Mouse (Mus musculus) inflammation-experienced regulatory T-cells, adult 6 months (primary cell): ENCODE data around the gene Slc1a5. TPM values are rescaled to one million over a fixed set of nuclear protein-coding genes. Genes with fewer than 3 reads are reported as not detected.

ENCODE experiments used
- ATAC-seq: one replicate; pipeline ENCODE4 v1.8.0; 2017
- polyA plus RNA-seq, 3 experiments: library from polyadenylated mRNA; unstranded; fragments of 100-300 nt; shearing (Covaris generic); gene quantifications; one replicate each; pipeline ENCODE4 v1.2.1; 2017

The Slc1a5 gene
- polyA plus RNA-seq, 3 experiments from 2014 or later: 134 to 155 (median 155) TPM

- no peak for ATAC-seq
These were observed 1.5 kb downstream of the Slc1a5 start for GRCm38 (mm10) chr7:16782555-16783125.

- ATAC-seq: peak; percentile 45
These were observed 2.1 kb downstream of the Slc1a5 start for GRCm38 (mm10) chr7:16783224-16783688.

- ATAC-seq: no peak
These were observed 2.7 kb downstream of the Slc1a5 start for GRCm38 (mm10) chr7:16783758-16784415.

GRCm38 (mm10) chr7:16784498-16784976, 3.4 kb downstream of the Slc1a5 start:
- no peak for ATAC-seq

GRCm38 (mm10) chr7:16785541-16786083, 4.5 kb downstream of the Slc1a5 start:
- no peak for ATAC-seq

GRCm38 (mm10) chr7:16792316-16792715, 11.2 kb downstream of the Slc1a5 start:
- ATAC-seq: no peak

- no peak for ATAC-seq
These were observed 12.0 kb downstream of the Slc1a5 start for GRCm38 (mm10) chr7:16793010-16793725.

GRCm38 (mm10) chr7:16794886-16795285, 13.7 kb downstream of the Slc1a5 start:
- ATAC-seq: no peak

- ATAC-seq: no peak
These were observed 23.4 kb downstream of the Slc1a5 start for GRCm38 (mm10) chr7:16804409-16805028.

GRCm38 (mm10) chr7:16807936-16808335, 26.8 kb downstream of the Slc1a5 start:
- no peak for ATAC-seq

- no peak for ATAC-seq
These were observed 27.5 kb downstream of the Slc1a5 start for GRCm38 (mm10) chr7:16808647-16809046.

GRCm38 (mm10) chr7:16809739-16810138, 28.6 kb downstream of the Slc1a5 start:
- no peak for ATAC-seq

GRCm38 (mm10) chr7:16810399-16810919, 29.3 kb downstream of the Slc1a5 start:
- ATAC-seq: no peak

GRCm38 (mm10) chr7:16810920-16811648, 29.9 kb downstream of the Slc1a5 start:
- ATAC-seq: no peak

- no peak for ATAC-seq
These were observed 30.5 kb downstream of the Slc1a5 start for GRCm38 (mm10) chr7:16811649-16812070.

GRCm38 (mm10) chr7:16812505-16812904, 31.4 kb downstream of the Slc1a5 start:
- no peak for ATAC-seq

GRCm38 (mm10) chr7:16815351-16815941, 34.3 kb downstream of the Slc1a5 start, which contains the start of gene Strn4:
TSS of gene Strn4 (plus strand) at chr7:16815889.
- ATAC-seq: no peak

- peak; percentile 80 for ATAC-seq
These were observed 34.9 kb downstream of the Slc1a5 start for GRCm38 (mm10) chr7:16816078-16816474.

- ATAC-seq: peak; percentile 30
These were observed 35.5 kb downstream of the Slc1a5 start, which contains the start of gene Fkrp for GRCm38 (mm10) chr7:16816475-16817122. TSS of gene Fkrp (minus strand) at chr7:16816732.

GRCm38 (mm10) chr7:16817693-16818092, 36.6 kb downstream of the Slc1a5 start:
- no peak for ATAC-seq

- no peak for ATAC-seq
These were observed 38.7 kb downstream of the Slc1a5 start for GRCm38 (mm10) chr7:16819794-16820193.
